Mouse (Mus musculus) forebrain, embryonic 15.5 days (tissue): ENCODE measurements around the gene Pgc. TPM values are rescaled to one million over a fixed set of nuclear protein-coding genes. Genes with fewer than 3 reads are reported as not detected.

Source experiments
- ATAC-seq: fragments of 200-750 bp; cut with Nextera tagmentation; replicated peaks from 2 replicates; pipeline ENCODE4 v1.8.0; 2017; ENCODE audit warnings: mild to moderate bottlenecking, moderate TSS enrichment, moderate library complexity
- H3K27ac ChIP-seq: fragments of 300-500 bp; sonication (generic); replicated peaks from 2 replicates; pipeline ENCODE4 v1.5.1; 2015; ENCODE audit warnings: mild to moderate bottlenecking, inconsistent platforms
- H3K27me3 ChIP-seq: fragments of 300-500 bp; sonication (generic); 2 replicates; pipeline ENCODE4 v1.6.1; 2015; ENCODE audit warnings: inconsistent platforms
- H3K36me3 ChIP-seq: fragments of 300-500 bp; sonication (generic); 2 replicates; pipeline ENCODE4 v1.6.1; 2015; ENCODE audit warnings: mild to moderate bottlenecking, inconsistent platforms
- H3K4me1 ChIP-seq: fragments of 300-500 bp; sonication (generic); 2 replicates; pipeline ENCODE4 v1.6.1; 2015; ENCODE audit warnings: inconsistent platforms
- H3K4me2 ChIP-seq: fragments of 300-500 bp; sonication (generic); replicated peaks from 2 replicates; pipeline ENCODE4 v1.6.1; 2015; ENCODE audit warnings: mild to moderate bottlenecking, inconsistent platforms
- H3K4me3 ChIP-seq: fragments of 300-500 bp; sonication (generic); 2 replicates; pipeline ENCODE4 v1.5.1; 2015; ENCODE audit warnings: mild to moderate bottlenecking, inconsistent platforms
- H3K9ac ChIP-seq: fragments of 300-500 bp; sonication (generic); replicated peaks from 2 replicates; pipeline ENCODE4 v1.6.1; 2015; ENCODE audit warnings: mild to moderate bottlenecking, inconsistent platforms
- H3K9me3 ChIP-seq: fragments of 300-500 bp; sonication (generic); 2 replicates; pipeline ENCODE4 v1.6.1; 2016; ENCODE audit warnings: inconsistent platforms
- WGBS: fragments of 180-500 bp; shearing (Covaris S2); methylation state at CpG from one replicate; pipeline ENCODE4 v1.1.7; 2015; ENCODE audit warnings: mixed read lengths; 5-methylcytosine and 5-hydroxymethylcytosine counted together
- polyA plus RNA-seq: library from polyadenylated mRNA; unstranded; fragments of >200 nt; fragmentation: Nextera tagmentation; extraction: Ambion mirVana; gene quantifications from 2 replicates; pipeline ENCODE4 v1.2.1, GENCODE M21; 2015

Gene Pgc
- not detected in 2 replicates for polyA plus RNA-seq

- H3K9ac ChIP-seq = no peak within 1 kb of the TSS
- H3K4me1 ChIP-seq = no peaks in the 10 kb centered on the region
- ATAC-seq = no peak
- H3K36me3 ChIP-seq = no peaks in the 10 kb centered on the region
- H3K4me2 ChIP-seq = no peak within 1 kb of the TSS
- 86% methylated on average over 11 of the region's 11 CpGs for WGBS
- H3K27me3 ChIP-seq = no peaks in the 10 kb centered on the region
- no peak within 1 kb of the TSS for H3K4me3 ChIP-seq
- no peaks in the 10 kb centered on the region for H3K9me3 ChIP-seq
- no peak within 1 kb of the TSS for H3K27ac ChIP-seq
Measured at GRCm38 (mm10) chr17:47726566-47726965, at the start of gene Pgc. Pgc (plus strand) TSS chr17:47726842.

- H3K4me1 ChIP-seq = 0 out of 2 replicates have a peak, but pooled peaks cover 4% of the 10 kb centered on the region
- no peak overlapping the region for H3K9ac ChIP-seq
- no peak overlapping the region for H3K4me3 ChIP-seq
- H3K27ac ChIP-seq = no peak overlapping the region
- whole genome bisulfite sequencing = 93% methylated on average over 5 of the region's 5 CpGs
- H3K9me3 ChIP-seq = no peaks in the 10 kb centered on the region
- ATAC-seq = no peak
- no peak overlapping the region for H3K4me2 ChIP-seq
- H3K36me3 ChIP-seq = peaks cover 69% of the 10 kb centered on the region
- H3K27me3 ChIP-seq = no peaks in the 10 kb centered on the region
Measured at GRCm38 (mm10) chr17:47678238-47678637, 48.4 kb upstream of the Pgc start.

GRCm38 (mm10) chr17:47678702-47679101 is 47.9 kb upstream of the Pgc start:
- no peak overlapping the region for H3K27ac ChIP-seq
- no peaks in the 10 kb centered on the region for H3K27me3 ChIP-seq
- WGBS = 92% methylated on average over 5 of the region's 5 CpGs
- no peak for ATAC-seq
- H3K4me3 ChIP-seq = no peak overlapping the region
- no peaks in the 10 kb centered on the region for H3K9me3 ChIP-seq
- H3K9ac ChIP-seq = no peak overlapping the region
- 0 out of 2 replicates have a peak, but pooled peaks cover 4% of the 10 kb centered on the region for H3K4me1 ChIP-seq
- no peak overlapping the region for H3K4me2 ChIP-seq
- H3K36me3 ChIP-seq = peaks cover 74% of the 10 kb centered on the region

GRCm38 (mm10) chr17:47682836-47683235 is 43.8 kb upstream of the Pgc start:
- Histone ChIP-seq H3K4me2 (no peak overlapping the region), H3K36me3 (peaks cover 70% of the 10 kb centered on the region), H3K27me3 (no peaks in the 10 kb centered on the region), H3K27ac (no peak overlapping the region), H3K9me3 (no peaks in the 10 kb centered on the region), H3K9ac (no peak overlapping the region), H3K4me3 (no peak overlapping the region), H3K4me1 (peaks cover 10% of the 10 kb centered on the region)
- ATAC-seq = no peak
- 93% methylated on average over 4 of the region's 4 CpGs for WGBS

GRCm38 (mm10) chr17:47687409-47688343 is 39.0 kb upstream of the Pgc start:
- peak overlapping the region; percentile 86 for H3K27ac ChIP-seq
- H3K27me3 ChIP-seq = no peaks in the 10 kb centered on the region
- H3K9me3 ChIP-seq = no peaks in the 10 kb centered on the region
- H3K36me3 ChIP-seq = peaks cover 24% of the 10 kb centered on the region
- peak overlapping the region; percentile 88 for H3K9ac ChIP-seq
- ATAC-seq = peak; percentile 90
- peak overlapping the region; percentile 78 for H3K4me3 ChIP-seq
- under 1% methylated on average over 70 of the region's 70 CpGs for WGBS
- peak overlapping the region; percentile 92 for H3K4me2 ChIP-seq
- H3K4me1 ChIP-seq = peaks cover 20% of the 10 kb centered on the region

GRCm38 (mm10) chr17:47688344-47688607 is 38.4 kb upstream of the Pgc start, which contains the start of gene Tomm6:
Tomm6 (minus strand) TSS chr17:47688386.
- peak within 1 kb of the TSS; percentile 86 for H3K27ac ChIP-seq
- H3K36me3 ChIP-seq = peaks cover 18% of the 10 kb centered on the region
- peak within 1 kb of the TSS; percentile 78 for H3K4me3 ChIP-seq
- ATAC-seq = no peak
- H3K4me2 ChIP-seq = peak within 1 kb of the TSS; percentile 92
- peaks cover 20% of the 10 kb centered on the region for H3K4me1 ChIP-seq
- 0% methylated on average over 9 of the region's 9 CpGs for WGBS
- H3K27me3 ChIP-seq = no peaks in the 10 kb centered on the region
- no peaks in the 10 kb centered on the region for H3K9me3 ChIP-seq
- peak within 1 kb of the TSS; percentile 88 for H3K9ac ChIP-seq

- no peaks in the 10 kb centered on the region for H3K27me3 ChIP-seq
- H3K4me2 ChIP-seq = peak within 1 kb of the TSS; percentile 92
- peak within 1 kb of the TSS; percentile 86 for H3K27ac ChIP-seq
- peak; percentile 75 for ATAC-seq
- peak within 1 kb of the TSS; percentile 78 for H3K4me3 ChIP-seq
- H3K36me3 ChIP-seq = peaks cover 13% of the 10 kb centered on the region
- under 1% methylated on average over 58 of the region's 58 CpGs for WGBS
- no peaks in the 10 kb centered on the region for H3K9me3 ChIP-seq
- peaks cover 20% of the 10 kb centered on the region for H3K4me1 ChIP-seq
- H3K9ac ChIP-seq = peak within 1 kb of the TSS; percentile 88
Measured at GRCm38 (mm10) chr17:47688608-47689575, 37.8 kb upstream of the Pgc start, which contains the start of gene Frs3. Frs3 (plus strand) TSS chr17:47689030.

GRCm38 (mm10) chr17:47689894-47690293 is 36.7 kb upstream of the Pgc start:
- peaks cover 3% of the 10 kb centered on the region; the same call in 1 of the 2 replicates for H3K36me3 ChIP-seq
- no peaks in the 10 kb centered on the region for H3K9me3 ChIP-seq
- peaks cover 26% of the 10 kb centered on the region for H3K4me1 ChIP-seq
- H3K9ac ChIP-seq = no peak overlapping the region
- no peaks in the 10 kb centered on the region for H3K27me3 ChIP-seq
- 77% methylated on average over 8 of the region's 8 CpGs for WGBS
- peak overlapping the region; percentile 78; the same call in 1 of the 2 replicates for H3K4me3 ChIP-seq
- peak overlapping the region; percentile 92; the same call in 1 of the 2 replicates for H3K4me2 ChIP-seq
- H3K27ac ChIP-seq = no peak overlapping the region
- ATAC-seq = no peak

GRCm38 (mm10) chr17:47691650-47692049 is 35.0 kb upstream of the Pgc start:
- Histone ChIP-seq H3K27ac (no peak overlapping the region), H3K9me3 (no peaks in the 10 kb centered on the region), H3K4me3 (no peak overlapping the region), H3K9ac (no peak overlapping the region), H3K4me1 (peaks cover 33% of the 10 kb centered on the region), H3K36me3 (no peaks in the 10 kb centered on the region), H3K4me2 (no peak overlapping the region), H3K27me3 (no peaks in the 10 kb centered on the region)
- 95% methylated on average over 3 of the region's 3 CpGs for WGBS
- ATAC-seq = no peak

GRCm38 (mm10) chr17:47693671-47694441 is 32.8 kb upstream of the Pgc start:
- Histone ChIP-seq H3K36me3 (no peaks in the 10 kb centered on the region), H3K9me3 (no peaks in the 10 kb centered on the region), H3K4me3 (peak overlapping the region; percentile 60), H3K27me3 (no peaks in the 10 kb centered on the region), H3K9ac (peak overlapping the region; percentile 66), H3K4me2 (peak overlapping the region; percentile 82), H3K4me1 (peaks cover 24% of the 10 kb centered on the region), H3K27ac (peak overlapping the region; percentile 32)
- peak; percentile 4; the same call in 1 of the 2 replicates for ATAC-seq
- WGBS = 43% methylated on average over 13 of the region's 13 CpGs

GRCm38 (mm10) chr17:47694442-47694502 is 32.4 kb upstream of the Pgc start, which contains the start of gene Gm21981:
Gm21981 (minus strand) TSS chr17:47694455.
- H3K9me3 ChIP-seq = no peaks in the 10 kb centered on the region
- no peak for ATAC-seq
- no peaks in the 10 kb centered on the region for H3K27me3 ChIP-seq
- peak within 1 kb of the TSS; percentile 82 for H3K4me2 ChIP-seq
- peak within 1 kb of the TSS; percentile 66 for H3K9ac ChIP-seq
- H3K4me1 ChIP-seq = peaks cover 21% of the 10 kb centered on the region
- peak within 1 kb of the TSS; percentile 32 for H3K27ac ChIP-seq
- no peaks in the 10 kb centered on the region for H3K36me3 ChIP-seq
- peak within 1 kb of the TSS; percentile 60 for H3K4me3 ChIP-seq
- 0% methylated on average over 3 of the region's 3 CpGs for WGBS
